Mouse (Mus musculus) embryonic fibroblast, embryonic 13.5 days (primary cell): Measurements from ENCODE around the gene Lgr5.

Experiments used
- CTCF ChIP-seq: IDR thresholded peaks from 2 replicates; pipeline ENCODE4 v1.5.1; 2011; ENCODE audit warnings: mild to moderate bottlenecking, control low read depth, low read length, moderate library complexity, borderline replicate concordance; ENCODE audit not compliant: insufficient read depth
- POLR2A ChIP-seq: IDR thresholded peaks from 2 replicates; pipeline ENCODE4 v1.6.1; 2011; ENCODE audit warnings: low read depth, mild to moderate bottlenecking, control low read depth, low read length, moderate library complexity

- TF ChIP-seq CTCF (no peak), POLR2A (no peak)
Observed at GRCm38 (mm10) chr10:115425351-115425750, 162.2 kb downstream of the Lgr5 start.
